Mouse (Mus musculus): Measurements from ENCODE around the gene Flvcr2. TPM values are rescaled to one million over a fixed set of nuclear protein-coding genes. Genes with fewer than 3 reads are reported as not detected.
A peak's percentile ranks its signal among the peaks of the same experiment; 100 is the strongest.

The Flvcr2 gene
- polyA plus RNA-seq, 1 experiment = 0.74 TPM

GRCm38 (mm10) chr12:85784916-85785815 lies 38.8 kb downstream of the Flvcr2 start:
- H3K36me3 ChIP-seq (ENCODE audit: control insufficient read depth, insufficient read depth) = no peaks in the 10 kb centered on the region
- peak overlapping the region; percentile 10 for H3K4me2 ChIP-seq (ENCODE audit: low read depth)
- peaks cover 10% of the 10 kb centered on the region for H3K27me3 ChIP-seq (ENCODE audit: control insufficient read depth, insufficient read depth, insufficient read length)
- H3ac ChIP-seq (ENCODE audit: control insufficient read depth, insufficient read length) = no peak overlapping the region
- no peaks in the 10 kb centered on the region for H3K79me2 ChIP-seq (ENCODE audit: control insufficient read depth, insufficient read depth)
- no peak overlapping the region for H3K4me3 ChIP-seq
- TF ChIP-seq MYOG (IDR thresholded peaks at IDR 0.05; ENCODE audit: control insufficient read depth in 1 of 3, insufficient read depth in 1 of 3, insufficient read length in 2 of 3, low read depth in 2 of 3) = no peak
- no peak for TF ChIP-seq USF1 (IDR thresholded peaks at IDR 0.05; ENCODE audit: low read depth)
- no peak for TF ChIP-seq E2F4 (IDR thresholded peaks at IDR 0.05; ENCODE audit: insufficient read depth)
- TF ChIP-seq REST (IDR thresholded peaks at IDR 0.05; ENCODE audit: insufficient read depth, insufficient read length) = no peak
- no peak for TF ChIP-seq MAX (IDR thresholded peaks at IDR 0.05; ENCODE audit: low read depth)
- TF ChIP-seq CEBPB (IDR thresholded peaks at IDR 0.05; ENCODE audit: insufficient read depth, poor library complexity, severe bottlenecking) = no peak
- no peak for TF ChIP-seq SRF (IDR thresholded peaks at IDR 0.05; ENCODE audit: control insufficient read depth, insufficient read length, low read depth)
- no peak for TF ChIP-seq TCF12 (IDR thresholded peaks at IDR 0.05; ENCODE audit: insufficient read depth, poor library complexity, severe bottlenecking)
- no peak for TF ChIP-seq MYOD1 (IDR thresholded peaks at IDR 0.05; ENCODE audit: control insufficient read depth in 1 of 3, insufficient read length in 2 of 3, low read depth in 2 of 3)
- no peak for TF ChIP-seq POLR2AphosphoS2 (IDR thresholded peaks at IDR 0.05; ENCODE audit: insufficient read length, low read depth)

DNA sequence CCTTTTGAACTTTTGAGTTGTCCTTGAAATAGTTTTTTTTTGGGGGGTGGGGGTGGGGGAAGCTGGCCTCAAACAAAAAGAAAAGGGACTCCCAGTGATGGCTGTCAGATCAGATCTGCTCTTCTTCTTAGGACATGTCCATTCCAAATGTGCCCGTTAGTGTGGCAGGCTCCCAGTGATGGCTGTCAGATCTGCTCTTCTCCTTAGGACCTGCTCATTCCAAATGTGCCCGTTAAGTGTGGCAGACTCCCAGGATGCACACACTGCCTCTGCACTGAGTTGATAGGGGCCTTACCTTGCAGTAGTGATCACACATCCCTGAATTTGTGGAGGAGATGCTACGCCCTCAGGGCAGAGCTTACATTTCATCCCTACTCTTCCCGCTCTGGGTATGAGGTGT lies 45.8 kb downstream of the Flvcr2 start:
- Histone ChIP-seq H3K79me2 (ENCODE audit: control insufficient read depth, insufficient read depth) (no peaks in the 10 kb centered on the region), H3K36me3 (ENCODE audit: control insufficient read depth, insufficient read depth) (no peaks in the 10 kb centered on the region), H3K4me2 (ENCODE audit: low read depth) (peak overlapping the region; percentile 39), H3K4me3 (no peak overlapping the region), H3ac (ENCODE audit: control insufficient read depth, insufficient read length) (no peak overlapping the region), H3K27me3 (ENCODE audit: control insufficient read depth, insufficient read depth, insufficient read length) (no peaks in the 10 kb centered on the region)
- TF ChIP-seq SRF (IDR thresholded peaks at IDR 0.05; ENCODE audit: control insufficient read depth, insufficient read length, low read depth) = no peak
- no peak for TF ChIP-seq TCF12 (IDR thresholded peaks at IDR 0.05; ENCODE audit: insufficient read depth, poor library complexity, severe bottlenecking)
- no peak for TF ChIP-seq MAX (IDR thresholded peaks at IDR 0.05; ENCODE audit: low read depth)
- no peak for TF ChIP-seq MYOD1 (IDR thresholded peaks at IDR 0.05; ENCODE audit: control insufficient read depth in 1 of 3, insufficient read length in 2 of 3, low read depth in 2 of 3)
- TF ChIP-seq REST (IDR thresholded peaks at IDR 0.05; ENCODE audit: insufficient read depth, insufficient read length) = no peak
- TF ChIP-seq POLR2AphosphoS2 (IDR thresholded peaks at IDR 0.05; ENCODE audit: insufficient read length, low read depth) = no peak
- no peak for TF ChIP-seq E2F4 (IDR thresholded peaks at IDR 0.05; ENCODE audit: insufficient read depth)
- TF ChIP-seq TCF3 (IDR thresholded peaks at IDR 0.05; ENCODE audit: insufficient read length, low read depth) = no peak
- no peak for TF ChIP-seq POLR2A (IDR thresholded peaks at IDR 0.05; ENCODE audit: insufficient read length, low read depth)
- TF ChIP-seq MYOG (IDR thresholded peaks at IDR 0.05; ENCODE audit: control insufficient read depth in 1 of 3, insufficient read depth in 1 of 3, insufficient read length in 2 of 3, low read depth in 2 of 3) = no peak
- TF ChIP-seq USF1 (IDR thresholded peaks at IDR 0.05; ENCODE audit: low read depth) = no peak
- TF ChIP-seq CEBPB (IDR thresholded peaks at IDR 0.05; ENCODE audit: insufficient read depth, poor library complexity, severe bottlenecking) = no peak

GRCm38 (mm10) chr12:85792821-85793346 lies 46.5 kb downstream of the Flvcr2 start:
- Histone ChIP-seq H3K4me3 (no peak overlapping the region), H3K36me3 (ENCODE audit: control insufficient read depth, insufficient read depth) (no peaks in the 10 kb centered on the region), H3K27me3 (ENCODE audit: control insufficient read depth, insufficient read depth, insufficient read length) (no peaks in the 10 kb centered on the region), H3K4me2 (ENCODE audit: low read depth) (peak overlapping the region; percentile 39), H3K79me2 (ENCODE audit: control insufficient read depth, insufficient read depth) (no peaks in the 10 kb centered on the region), H3ac (ENCODE audit: control insufficient read depth, insufficient read length) (no peak overlapping the region)
- TF ChIP-seq MYOD1 (IDR thresholded peaks at IDR 0.05; ENCODE audit: control insufficient read depth in 1 of 3, insufficient read length in 2 of 3, low read depth in 2 of 3) (peak; percentile 45 to 80 (median 78)), TCF12 (IDR thresholded peaks at IDR 0.05; ENCODE audit: insufficient read depth, poor library complexity, severe bottlenecking) (peak; percentile 80), REST (IDR thresholded peaks at IDR 0.05; ENCODE audit: insufficient read depth, insufficient read length) (no peak), MYOG (IDR thresholded peaks at IDR 0.05; ENCODE audit: control insufficient read depth in 1 of 3, insufficient read depth in 1 of 3, insufficient read length in 2 of 3, low read depth in 2 of 3) (peak in 2 of 3 experiments; percentile 60 to 92), MAX (IDR thresholded peaks at IDR 0.05; ENCODE audit: low read depth) (no peak)

GRCm38 (mm10) chr12:85794094-85794493 lies 47.8 kb downstream of the Flvcr2 start:
- Histone ChIP-seq H3K27me3 (ENCODE audit: control insufficient read depth, insufficient read depth, insufficient read length) (no peaks in the 10 kb centered on the region), H3K36me3 (ENCODE audit: control insufficient read depth, insufficient read depth) (no peaks in the 10 kb centered on the region), H3K4me3 (no peak overlapping the region), H3K79me2 (ENCODE audit: control insufficient read depth, insufficient read depth) (no peaks in the 10 kb centered on the region), H3ac (ENCODE audit: control insufficient read depth, insufficient read length) (no peak overlapping the region), H3K4me2 (ENCODE audit: low read depth) (no peak overlapping the region)
- no peak for TF ChIP-seq MYOG (IDR thresholded peaks at IDR 0.05; ENCODE audit: control insufficient read depth in 1 of 3, insufficient read depth in 1 of 3, insufficient read length in 2 of 3, low read depth in 2 of 3)
- TF ChIP-seq E2F4 (IDR thresholded peaks at IDR 0.05; ENCODE audit: insufficient read depth) = no peak

DNA sequence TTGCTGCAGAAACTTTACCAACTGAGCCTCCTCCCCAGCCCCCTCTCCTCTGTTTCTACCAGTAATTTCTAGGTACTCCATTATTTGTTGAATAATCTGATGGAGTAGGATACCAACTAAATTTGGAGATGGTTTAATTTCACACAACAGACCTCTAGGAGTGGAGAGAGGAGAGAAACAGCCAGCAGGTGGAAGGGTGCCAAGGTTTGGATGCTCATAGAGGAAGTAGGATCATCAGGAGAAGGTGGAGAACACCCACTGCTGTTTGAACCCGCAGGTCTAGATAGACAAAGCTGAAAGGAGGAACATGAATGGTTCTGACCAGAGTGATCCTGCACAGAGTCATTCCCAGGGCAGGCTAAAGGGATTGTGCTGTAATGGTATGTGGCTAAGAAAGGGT lies 49.2 kb downstream of the Flvcr2 start:
- Histone ChIP-seq H3K4me3 (no peak overlapping the region), H3ac (ENCODE audit: control insufficient read depth, insufficient read length) (no peak overlapping the region), H3K27me3 (ENCODE audit: control insufficient read depth, insufficient read depth, insufficient read length) (no peaks in the 10 kb centered on the region), H3K36me3 (ENCODE audit: control insufficient read depth, insufficient read depth) (no peaks in the 10 kb centered on the region), H3K4me2 (ENCODE audit: low read depth) (no peak overlapping the region), H3K79me2 (ENCODE audit: control insufficient read depth, insufficient read depth) (no peaks in the 10 kb centered on the region)
- TF ChIP-seq TCF12 (IDR thresholded peaks at IDR 0.05; ENCODE audit: insufficient read depth, poor library complexity, severe bottlenecking) = no peak
- no peak for TF ChIP-seq MAX (IDR thresholded peaks at IDR 0.05; ENCODE audit: low read depth)
- no peak for TF ChIP-seq POLR2AphosphoS2 (IDR thresholded peaks at IDR 0.05; ENCODE audit: insufficient read length, low read depth)
- no peak for TF ChIP-seq MYOG (IDR thresholded peaks at IDR 0.05; ENCODE audit: control insufficient read depth in 1 of 3, insufficient read depth in 1 of 3, insufficient read length in 2 of 3, low read depth in 2 of 3)
- no peak for TF ChIP-seq REST (IDR thresholded peaks at IDR 0.05; ENCODE audit: insufficient read depth, insufficient read length)
- TF ChIP-seq E2F4 (IDR thresholded peaks at IDR 0.05; ENCODE audit: insufficient read depth) = no peak
- TF ChIP-seq TCF3 (IDR thresholded peaks at IDR 0.05; ENCODE audit: insufficient read length, low read depth) = no peak
- TF ChIP-seq USF1 (IDR thresholded peaks at IDR 0.05; ENCODE audit: low read depth) = no peak
